Mouse (Mus musculus) retina, postnatal 1 day (tissue): ENCODE results near the gene Mmp20.

Experiments
- DNase-seq: peaks from one replicate; pipeline ENCODE4 v3.0.0-alpha.2; 2012

Gene Mmp20

DNA sequence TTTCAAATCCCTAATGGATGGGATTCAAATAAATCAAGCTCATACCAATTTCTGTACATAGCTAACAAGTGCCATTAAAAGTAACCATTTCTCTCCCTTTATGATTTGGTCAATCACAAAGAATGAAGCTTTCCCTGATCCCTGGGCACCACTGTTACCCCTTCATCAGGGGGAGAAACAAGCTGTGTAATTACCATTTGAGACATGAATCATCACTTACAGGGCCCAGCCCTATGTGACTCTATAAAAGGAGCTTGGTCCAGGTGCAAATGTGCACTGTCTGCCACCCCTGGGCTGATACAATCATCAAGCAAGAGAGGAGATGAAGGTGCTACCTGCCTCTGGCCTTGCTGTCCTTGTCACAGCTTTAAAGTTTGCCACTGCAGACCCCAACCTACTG is at the start of gene Mmp20:
Mmp20 (plus strand) TSS at position 301 of the 400 bp plus-strand sequence.
- DNase-seq, result no peak

DNA sequence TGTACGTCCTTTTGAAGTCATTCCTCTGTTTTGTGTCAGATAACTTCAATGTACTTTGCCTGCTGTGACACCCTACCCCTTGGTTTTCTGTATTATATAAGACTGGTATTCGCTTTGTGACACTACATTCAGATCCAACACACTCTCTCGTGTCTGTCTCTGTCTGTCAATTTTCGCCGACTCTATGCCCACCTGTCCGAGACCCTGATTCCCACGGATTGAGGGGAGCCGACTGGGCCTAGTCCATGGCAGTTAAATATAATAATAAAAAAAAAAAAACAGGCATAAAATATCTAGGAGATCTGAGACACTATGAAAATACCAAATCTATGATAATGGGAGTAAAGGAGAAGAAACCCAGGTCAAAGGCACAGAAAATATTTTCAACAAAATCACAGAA is 38.0 kb upstream of the Mmp20 start:
- DNase-seq, result no peak

- DNase-seq, result no peak
These were observed 34.7 kb upstream of the Mmp20 start for GRCm38 (mm10) chr9:7593272-7593812.

DNA sequence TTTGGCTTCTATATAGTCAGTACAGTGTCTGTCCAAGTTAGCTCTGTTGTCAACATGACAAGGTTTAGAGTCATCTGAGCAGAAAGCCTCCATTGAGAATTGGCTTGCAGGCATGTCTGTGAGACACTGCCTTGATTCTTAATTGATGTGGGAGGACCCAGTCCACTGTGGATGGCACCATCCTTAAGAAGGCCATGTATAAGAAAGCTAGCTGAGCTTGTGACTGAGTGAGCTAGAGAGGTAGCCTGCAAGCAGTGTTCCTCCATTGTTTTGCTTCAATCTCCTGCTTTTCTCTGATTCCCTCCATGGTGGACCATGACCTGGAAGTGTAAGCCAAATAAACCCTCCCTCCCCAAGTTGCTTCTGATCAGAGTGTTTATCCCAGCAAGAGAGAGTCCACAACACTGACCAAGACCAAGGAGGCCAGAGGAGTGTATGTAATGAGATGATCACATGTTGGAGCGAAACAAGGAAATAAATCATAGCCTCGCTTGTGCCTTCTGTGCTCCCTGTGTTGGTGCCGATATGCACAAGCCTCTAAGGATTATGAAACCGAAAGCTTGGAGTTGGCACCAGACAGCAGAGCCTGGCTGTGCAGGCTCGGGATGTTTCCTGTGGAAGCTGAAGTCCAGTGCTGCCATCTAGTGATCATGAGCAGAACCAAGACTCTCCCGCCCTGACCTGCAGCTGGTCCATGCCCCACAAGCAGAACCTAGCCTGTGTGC is 33.1 kb upstream of the Mmp20 start:
- peak; percentile 90 for DNase-seq

GRCm38 (mm10) chr9:7602982-7603742 is 24.9 kb upstream of the Mmp20 start:
- DNase-seq, result peak; percentile 73

DNA sequence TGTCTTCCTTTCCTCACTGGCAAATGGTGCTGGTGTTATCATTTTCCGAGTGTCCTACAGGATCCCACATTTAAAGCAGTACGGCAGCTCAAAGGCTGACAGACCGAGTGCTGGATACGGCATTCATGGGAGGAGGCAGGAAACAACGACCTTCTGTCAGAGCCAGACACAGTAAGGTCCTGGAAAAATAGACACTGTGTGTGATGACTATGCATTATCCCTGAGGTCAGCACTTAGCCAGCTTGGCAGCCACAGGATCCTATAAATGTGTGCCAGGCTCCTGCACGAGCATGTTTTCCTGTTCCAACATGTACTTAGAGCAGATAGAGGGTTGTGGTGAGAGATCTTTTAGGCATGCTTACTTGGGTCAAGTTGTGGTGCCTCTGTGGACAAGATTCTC is 24.0 kb upstream of the Mmp20 start:
- DNase-seq, result no peak

DNA sequence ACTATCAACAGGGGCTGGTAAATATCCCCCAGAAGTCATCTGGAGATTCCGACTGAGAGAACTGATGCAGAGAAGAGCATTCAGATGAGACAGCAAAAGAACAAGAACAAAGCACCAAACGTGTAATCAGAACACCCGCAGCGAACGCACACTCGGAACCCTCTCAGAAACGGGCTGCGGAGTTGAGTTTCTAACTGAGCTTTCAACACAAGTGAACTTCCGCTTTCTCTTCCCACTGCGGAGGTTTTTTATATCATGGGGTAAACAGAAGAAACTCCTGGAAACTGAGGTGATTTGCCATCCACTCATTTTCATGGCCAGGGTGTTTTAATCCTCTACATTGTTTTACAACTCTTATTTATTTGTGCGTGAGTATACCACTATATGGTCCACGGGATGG is 22.4 kb upstream of the Mmp20 start:
- DNase-seq, result no peak

- DNase-seq, result no peak
These were observed 5.4 kb upstream of the Mmp20 start for GRCm38 (mm10) chr9:7622582-7622981.

GRCm38 (mm10) chr9:7633936-7634335 is 5.9 kb downstream of the Mmp20 start:
- DNase-seq, result no peak

GRCm38 (mm10) chr9:7647901-7648300 is 19.9 kb downstream of the Mmp20 start:
- DNase-seq, result no peak

GRCm38 (mm10) chr9:7650397-7651180 is 22.6 kb downstream of the Mmp20 start:
- DNase-seq, result no peak

GRCm38 (mm10) chr9:7652351-7653085 is 24.5 kb downstream of the Mmp20 start:
- no peak for DNase-seq

DNA sequence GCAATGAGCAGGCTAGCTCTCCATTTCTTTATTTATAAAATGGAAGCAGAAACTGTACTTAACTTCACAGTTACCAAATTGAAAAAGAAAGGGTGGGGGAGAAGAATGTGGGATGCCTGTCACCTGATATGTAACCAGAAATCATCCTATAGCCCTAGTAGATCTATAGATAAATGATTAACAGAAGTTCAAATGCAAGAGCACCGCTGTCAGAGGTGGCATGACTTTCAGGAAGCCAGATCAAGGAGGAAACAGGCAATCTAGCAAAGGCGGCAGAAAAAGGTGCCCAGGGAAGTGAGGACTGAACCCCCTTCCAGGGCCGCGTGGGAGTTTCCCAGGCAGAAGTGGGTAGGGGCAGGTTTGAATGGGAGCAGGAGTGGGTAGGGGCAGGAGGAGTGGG is 29.9 kb downstream of the Mmp20 start:
- no peak for DNase-seq

GRCm38 (mm10) chr9:7659469-7660020 is 31.5 kb downstream of the Mmp20 start:
- DNase-seq, result no peak

- no peak for DNase-seq
These were observed 33.3 kb downstream of the Mmp20 start for GRCm38 (mm10) chr9:7661371-7661770.

DNA sequence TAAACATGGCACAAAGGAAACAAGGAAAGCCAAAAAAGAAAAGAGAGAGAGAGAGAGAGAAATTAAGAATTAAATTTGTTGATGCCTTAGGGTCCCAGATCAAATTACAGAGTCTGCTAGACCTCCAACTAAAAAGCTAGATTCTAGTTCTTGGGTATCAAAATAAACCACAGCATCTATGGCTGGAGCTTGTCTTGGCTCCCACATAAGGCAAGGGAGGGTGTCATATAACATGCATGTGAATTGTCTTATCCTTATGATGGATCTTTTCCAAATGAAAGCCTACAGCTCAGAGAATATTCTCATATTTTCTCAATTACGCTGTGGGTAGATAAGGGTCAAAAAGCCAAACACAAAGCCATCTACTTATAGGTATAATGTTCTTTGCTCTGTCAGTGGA is 41.6 kb downstream of the Mmp20 start:
- no peak for DNase-seq

DNA sequence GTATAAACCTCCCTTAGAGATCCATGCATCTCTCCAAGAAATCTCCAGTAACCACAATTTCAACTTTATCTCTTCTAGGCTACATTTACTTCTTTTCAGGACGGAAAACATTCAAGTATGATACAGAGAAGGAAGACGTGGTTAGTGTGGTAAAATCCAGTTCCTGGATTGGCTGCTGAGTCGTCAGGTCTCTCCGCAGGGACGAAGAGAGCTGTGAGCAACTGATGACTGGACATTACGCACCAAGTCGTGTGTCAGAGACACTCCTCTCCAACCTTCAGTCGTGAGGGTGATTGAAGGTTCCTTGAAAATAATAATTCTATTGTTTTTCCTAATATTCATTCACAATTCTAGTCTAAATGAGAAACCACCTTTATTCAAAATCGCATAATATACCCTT is 45.0 kb downstream of the Mmp20 start:
- no peak for DNase-seq

GRCm38 (mm10) chr9:7678154-7678837 is 50.3 kb downstream of the Mmp20 start:
- DNase-seq, result no peak

DNA sequence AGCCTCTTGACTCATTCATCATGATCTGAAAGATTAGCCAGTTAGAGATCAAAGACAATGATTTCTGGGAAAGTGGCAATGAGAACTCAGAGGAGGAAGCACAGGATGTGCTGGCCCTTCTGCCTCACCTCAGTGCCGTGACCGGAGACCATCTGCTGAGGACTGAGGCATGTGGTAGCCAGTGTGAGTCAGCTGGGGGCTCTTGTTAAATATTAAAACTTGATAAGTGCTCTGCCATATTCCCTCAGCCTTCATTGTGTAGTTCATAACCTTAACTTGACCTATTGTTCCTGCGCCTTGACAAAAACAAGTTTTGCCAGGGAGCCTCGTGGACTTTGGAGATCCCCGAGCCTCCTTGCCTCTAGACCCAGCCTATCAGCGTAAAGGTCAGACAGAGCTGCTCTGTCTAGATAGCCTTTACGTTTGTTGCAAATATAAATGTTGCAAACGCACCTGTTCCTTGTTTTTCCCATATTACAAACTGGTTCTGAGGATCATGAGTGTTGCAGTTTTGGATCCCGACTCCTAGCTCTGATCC is 54.1 kb downstream of the Mmp20 start:
- no peak for DNase-seq

DNA sequence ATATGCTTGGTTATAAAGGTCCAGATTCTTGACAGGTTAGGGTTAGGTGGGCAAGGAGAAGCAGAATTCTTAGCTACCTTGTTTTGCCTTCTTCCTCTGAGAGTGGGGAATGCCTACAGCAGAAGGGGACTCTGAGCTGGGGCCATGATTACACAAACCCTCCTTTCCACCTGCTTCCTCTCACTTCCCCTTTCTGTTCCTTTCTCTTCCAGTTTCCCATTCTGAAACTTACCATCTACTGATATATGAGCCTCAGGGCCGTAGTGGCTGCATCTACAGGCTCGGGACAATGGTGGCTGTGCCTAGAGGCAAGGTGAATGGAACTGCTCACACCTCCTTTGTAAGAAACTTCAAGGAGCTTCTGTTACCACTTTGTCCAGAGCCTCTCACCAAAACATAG is 58.0 kb downstream of the Mmp20 start:
- DNase-seq, result no peak

DNA sequence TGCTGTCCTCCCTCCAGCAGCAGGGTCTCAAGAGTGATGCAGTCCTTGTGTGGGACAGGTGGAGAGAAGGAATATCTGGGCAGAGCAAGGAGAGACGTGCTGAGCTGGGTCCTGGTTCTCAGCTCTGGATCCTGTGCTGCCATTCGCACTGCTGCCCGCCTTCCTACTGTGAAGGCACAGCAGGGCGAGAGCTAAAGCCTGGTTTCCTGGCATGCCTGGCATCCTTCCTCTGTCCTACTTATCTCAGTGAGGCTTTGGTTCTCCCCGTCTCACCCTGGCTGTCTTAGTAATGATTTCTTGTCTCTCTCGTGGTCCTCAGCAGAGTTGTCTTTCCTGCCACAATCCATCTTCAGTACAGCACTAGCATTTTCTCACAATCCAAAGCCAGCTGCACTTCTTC is 61.8 kb downstream of the Mmp20 start:
- no peak for DNase-seq
